Mouse (Mus musculus): ENCODE results near the gene Fam114a1. TPM values are rescaled to one million over a fixed set of nuclear protein-coding genes. Genes with fewer than 3 reads are reported as not detected.

Fam114a1 gene
- total RNA-seq, 2 experiments from 2014 or later: 4.3 to 5.7 TPM

GRCm38 (mm10) chr5:65003946-65004535, 34.2 kb downstream of the Fam114a1 start:
- DNase-seq (ENCODE audit: low spot score in 2 of 2): no peak

DNA sequence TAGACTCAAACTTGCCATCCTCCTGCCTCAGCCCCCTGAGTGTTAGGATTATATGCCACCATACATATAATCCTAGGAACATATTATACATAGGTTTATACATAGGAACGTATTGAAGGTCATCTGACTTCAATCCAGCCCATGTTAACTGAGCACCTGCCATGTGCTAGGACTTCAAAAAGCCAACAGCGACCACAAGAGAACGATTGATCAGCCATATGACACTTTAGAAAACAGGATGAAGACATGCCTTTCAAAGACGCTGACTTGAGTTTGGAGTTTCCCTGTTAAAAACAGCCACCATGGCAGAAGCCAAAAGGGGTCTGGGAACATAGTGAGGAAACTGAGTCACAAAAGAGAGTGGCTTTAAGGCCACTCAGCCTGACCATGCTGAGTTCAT, 35.4 kb downstream of the Fam114a1 start:
- no peak for DNase-seq (ENCODE audit: low spot score in 2 of 2)

GRCm38 (mm10) chr5:65006011-65006491, 36.2 kb downstream of the Fam114a1 start:
- no peak for DNase-seq (ENCODE audit: low spot score in 2 of 2)

GRCm38 (mm10) chr5:65011901-65012573, 42.2 kb downstream of the Fam114a1 start:
- no peak for DNase-seq (ENCODE audit: low spot score in 2 of 2)

- DNase-seq (ENCODE audit: low spot score in 2 of 2): no peak
These were observed 45.6 kb downstream of the Fam114a1 start for GRCm38 (mm10) chr5:65015508-65015907.

DNA sequence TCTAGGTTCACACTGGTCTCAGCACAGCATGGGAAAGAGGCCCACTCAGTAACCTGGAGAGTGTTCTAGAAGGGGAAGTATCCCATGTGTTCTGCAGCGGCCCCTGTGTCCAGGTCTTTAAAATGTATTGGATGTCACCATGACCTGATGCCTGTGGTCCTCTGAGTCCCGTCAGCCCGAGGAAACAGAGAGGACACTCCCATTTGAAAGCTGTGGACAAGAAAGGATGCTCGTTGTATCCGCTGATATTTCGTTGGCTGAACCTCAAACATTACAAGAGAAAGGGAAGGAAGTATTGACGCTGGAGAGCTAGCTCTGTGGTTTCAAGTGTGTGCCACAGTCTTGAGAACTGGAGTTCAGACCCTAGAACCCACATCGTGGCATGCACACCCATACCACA, 49.2 kb downstream of the Fam114a1 start:
- DNase-seq (ENCODE audit: low spot score in 2 of 2): no peak

DNA sequence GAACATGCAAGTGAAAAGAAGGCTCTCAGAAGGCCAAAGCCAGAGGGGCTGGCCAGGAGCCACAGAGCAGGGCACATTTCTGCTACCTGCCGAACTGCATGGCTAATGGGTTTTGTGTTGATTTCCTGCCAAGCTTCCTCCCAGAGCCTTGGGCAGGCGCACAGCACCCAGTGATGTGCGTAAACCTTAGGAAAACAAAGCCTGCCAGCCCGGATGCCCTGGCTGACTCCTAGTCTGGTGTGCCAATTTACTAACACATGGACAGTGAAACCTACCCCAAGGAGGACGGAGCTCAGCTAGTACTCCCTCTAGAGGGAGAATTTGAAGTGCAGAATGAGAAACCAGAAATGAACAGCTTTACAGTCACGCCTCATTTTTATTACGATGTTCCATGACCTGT, 50.0 kb downstream of the Fam114a1 start:
- no peak for DNase-seq (ENCODE audit: low spot score in 2 of 2)

- peak in 1 of 2 experiments; percentile 52 for DNase-seq (ENCODE audit: low spot score in 2 of 2)
These were observed 52.1 kb downstream of the Fam114a1 start for GRCm38 (mm10) chr5:65022006-65022405.

- no peak for DNase-seq (ENCODE audit: low spot score in 2 of 2)
These were observed 54.8 kb downstream of the Fam114a1 start for GRCm38 (mm10) chr5:65024641-65025040.

DNA sequence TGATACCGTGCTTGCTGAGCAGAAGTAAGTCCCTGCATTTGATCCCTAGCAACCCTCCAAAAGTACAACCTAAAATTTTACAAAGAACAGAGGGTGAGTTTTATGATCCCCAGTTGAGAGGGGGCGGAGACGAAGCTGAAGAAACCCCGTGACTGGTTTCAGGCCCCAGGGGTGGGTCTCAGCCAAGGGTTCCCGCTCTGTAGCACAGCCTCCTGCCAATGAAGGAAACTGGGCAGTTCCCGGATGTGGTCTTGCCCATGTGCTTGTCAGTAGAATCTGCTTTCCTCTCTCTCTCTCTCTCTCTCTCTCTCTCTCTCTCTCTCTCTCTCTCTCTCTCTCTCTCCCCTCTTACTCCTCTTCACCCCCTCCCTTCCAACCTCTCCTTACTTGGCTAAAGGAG, 56.0 kb downstream of the Fam114a1 start:
- no peak for DNase-seq (ENCODE audit: low spot score in 2 of 2)

GRCm38 (mm10) chr5:65026776-65027175, 56.9 kb downstream of the Fam114a1 start:
- DNase-seq (ENCODE audit: low spot score in 2 of 2): no peak

GRCm38 (mm10) chr5:65028019-65028418, 58.1 kb downstream of the Fam114a1 start:
- DNase-seq (ENCODE audit: low spot score in 2 of 2): no peak

- no peak for DNase-seq (ENCODE audit: low spot score in 2 of 2)
These were observed 66.7 kb downstream of the Fam114a1 start for GRCm38 (mm10) chr5:65036597-65036996.

- DNase-seq (ENCODE audit: low spot score in 2 of 2): no peak
These were observed 68.4 kb downstream of the Fam114a1 start for GRCm38 (mm10) chr5:65038305-65038704.

DNA sequence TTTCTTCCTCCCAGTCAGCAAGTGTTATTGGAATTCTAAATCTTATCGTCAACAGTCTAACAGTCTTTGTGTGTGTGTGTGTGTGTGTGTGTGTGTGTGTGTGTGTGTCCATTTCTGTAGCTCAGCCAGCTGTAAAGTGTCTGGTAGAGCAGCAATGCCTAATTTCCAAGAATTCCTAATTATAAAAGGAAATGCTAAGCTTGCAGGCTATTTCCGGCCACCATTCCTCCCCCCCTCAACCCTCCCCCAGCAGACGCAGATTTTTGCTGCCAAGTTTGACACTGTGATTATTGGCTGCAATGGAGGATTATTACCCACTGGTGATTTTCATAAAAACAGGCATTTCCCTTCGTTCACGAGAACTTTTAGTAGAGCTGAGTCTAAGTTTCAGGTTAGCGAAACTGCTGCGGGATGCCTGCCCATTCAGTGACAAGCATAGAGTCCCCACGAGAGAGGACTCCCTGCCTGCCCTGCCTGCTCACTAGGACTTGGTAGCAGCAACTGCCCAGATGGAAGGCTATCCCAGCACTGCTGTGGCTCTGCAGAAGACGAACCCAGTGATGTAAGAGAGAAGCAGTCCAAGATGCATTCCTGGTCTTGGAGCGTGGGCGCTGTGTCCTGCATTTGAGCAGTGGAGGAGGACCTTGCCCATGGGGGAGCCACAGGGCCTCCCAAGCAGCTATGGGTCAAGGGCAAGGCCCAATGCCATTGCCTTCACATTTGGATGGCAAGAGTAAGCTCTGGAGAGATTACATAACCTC, 69.1 kb downstream of the Fam114a1 start:
- DNase-seq (ENCODE audit: low spot score in 2 of 2): no peak

DNA sequence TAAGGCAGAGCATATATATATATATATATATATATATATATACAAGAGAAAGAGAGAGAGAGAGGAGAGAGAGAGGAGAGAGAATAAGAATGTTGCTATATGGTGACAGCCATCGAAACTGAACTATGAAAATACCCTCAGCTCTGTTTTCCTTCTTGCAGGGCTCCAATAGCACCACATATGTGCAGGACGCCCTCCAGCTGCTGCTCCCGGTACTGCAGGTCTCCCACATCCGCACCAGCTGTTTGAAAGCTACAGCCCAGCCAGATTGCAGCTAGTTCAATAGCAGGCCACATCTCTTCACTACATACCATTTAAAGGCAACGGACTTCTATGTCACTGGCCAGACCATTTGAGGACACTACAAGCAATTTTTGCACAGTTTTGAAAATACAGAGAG, 70.6 kb downstream of the Fam114a1 start:
- DNase-seq (ENCODE audit: low spot score in 2 of 2): no peak

- DNase-seq (ENCODE audit: low spot score in 2 of 2): no peak
These were observed 73.6 kb downstream of the Fam114a1 start for GRCm38 (mm10) chr5:65043407-65043895.

DNA sequence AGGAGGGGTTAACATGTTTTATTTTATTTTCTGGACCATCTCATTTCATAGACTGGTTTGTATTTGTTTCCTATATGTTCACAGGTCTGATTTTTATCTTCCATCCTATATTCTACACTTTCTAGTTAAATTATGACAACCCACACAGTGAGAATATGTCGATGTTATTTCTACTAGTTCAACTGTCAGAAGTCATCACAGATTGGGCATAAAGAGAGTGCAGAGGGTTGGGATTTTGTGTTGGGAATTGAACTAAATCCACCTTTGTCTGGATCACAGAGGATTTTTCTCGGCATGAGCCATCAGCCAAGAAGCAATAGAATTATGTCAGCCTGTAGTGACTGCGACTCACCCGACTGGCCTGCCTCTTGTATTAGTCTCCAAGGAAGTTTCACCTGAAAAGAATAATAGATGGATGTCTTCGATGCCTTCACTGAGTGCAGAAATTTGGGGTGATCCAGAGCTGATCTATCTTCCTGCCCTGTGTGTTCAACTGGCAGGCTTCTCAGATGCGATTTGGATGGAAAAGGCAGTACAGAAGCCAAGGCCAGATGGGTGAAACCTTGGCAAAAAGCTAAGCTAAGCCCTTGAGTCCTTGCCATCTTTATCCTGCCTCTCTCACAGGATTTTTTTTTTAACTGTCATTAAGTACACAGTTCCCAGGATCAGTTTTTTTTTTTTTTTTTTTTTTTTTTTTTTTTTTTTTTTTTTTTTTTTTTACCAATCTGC, 75.9 kb downstream of the Fam114a1 start:
- no peak for DNase-seq (ENCODE audit: low spot score in 2 of 2)

GRCm38 (mm10) chr5:65046442-65047284, 76.8 kb downstream of the Fam114a1 start:
- no peak for DNase-seq (ENCODE audit: low spot score in 2 of 2)

DNA sequence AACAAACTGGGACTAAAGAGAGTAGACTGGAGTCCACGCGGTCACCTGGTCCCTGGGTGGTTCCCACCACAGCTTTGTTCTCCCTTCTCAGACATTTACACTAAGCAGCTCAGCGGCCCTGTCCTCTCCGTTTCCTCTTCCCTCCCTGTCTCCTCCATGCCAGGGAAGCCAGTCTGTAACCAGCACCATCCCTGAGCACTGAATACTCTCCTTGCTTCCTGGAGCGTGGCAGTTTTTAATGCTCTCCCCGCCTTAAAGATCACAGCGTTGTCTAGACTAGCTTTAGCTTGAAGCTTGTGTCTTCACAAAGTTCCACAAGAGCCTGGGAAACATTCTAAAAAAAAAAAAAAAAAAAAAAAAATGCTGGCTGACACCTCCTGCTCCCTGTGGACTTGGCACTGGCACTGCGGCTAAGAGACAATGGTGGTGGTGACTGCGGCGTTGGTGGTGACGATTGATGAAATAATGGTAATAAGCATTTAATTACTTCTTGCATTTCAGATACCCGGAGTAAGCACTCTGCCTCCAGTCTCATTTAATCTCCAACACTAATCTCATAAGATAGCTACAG, 77.5 kb downstream of the Fam114a1 start:
- DNase-seq (ENCODE audit: low spot score in 2 of 2): no peak
